Mouse (Mus musculus) spleen, postnatal 14 days (tissue): ENCODE data around the gene Sult1c1.
"Not testable (repeated sequence)": the region's sequence is repeated elsewhere in the genome, so short reads cannot be mapped to it uniquely, and the experiment has no call there.

Experiments used
- DNase-seq, 2 experiments: peaks; one replicate each; pipeline ENCODE4 v3.0.0; 2021 to 2022; ENCODE audit warnings: low spot score in 2 of 2

The Sult1c1 gene

DNA sequence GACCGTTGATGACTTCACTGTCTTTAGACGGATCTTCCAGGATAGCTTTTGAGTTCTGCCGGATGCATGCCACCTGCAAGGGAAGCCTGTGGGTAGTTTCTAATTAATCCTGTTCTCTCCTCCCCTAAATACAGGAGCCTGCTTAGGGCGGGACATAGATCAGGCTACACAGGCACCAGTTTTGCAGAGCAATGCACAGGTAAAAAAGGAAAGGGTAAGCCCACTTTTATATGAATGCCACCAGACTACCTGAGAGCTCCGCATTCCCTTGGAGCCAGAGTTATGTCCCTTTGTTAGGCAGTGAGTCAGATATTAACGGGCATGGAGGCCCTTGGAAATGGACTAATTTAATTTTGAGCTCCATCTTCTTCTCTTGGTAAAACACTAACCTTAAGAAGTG, at the start of gene Sult1c1:
Gene Sult1c1, minus strand, starts transcription at position 101 of the 400 bp plus-strand sequence.
- DNase-seq: no peak

DNA sequence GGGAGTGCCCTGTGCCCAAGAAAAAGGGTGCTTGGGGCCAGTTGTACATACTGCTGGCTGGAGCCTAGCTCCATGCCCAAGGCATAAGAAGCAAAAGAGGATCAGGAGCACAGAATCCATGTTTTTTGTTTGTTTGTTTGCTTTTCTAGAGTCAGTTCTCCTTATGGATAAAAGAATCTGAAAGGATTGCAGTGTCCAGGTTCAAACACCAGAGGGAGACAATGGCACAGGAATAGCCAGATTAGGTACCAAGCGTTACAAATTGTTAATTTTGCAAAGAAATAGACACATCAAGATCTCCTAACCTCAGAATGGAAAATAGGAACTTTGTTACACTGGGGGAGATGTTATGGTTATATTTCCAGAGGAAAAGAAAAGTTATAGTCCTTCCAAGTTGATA, 23.7 kb upstream of the Sult1c1 start:
- no peak for DNase-seq

DNA sequence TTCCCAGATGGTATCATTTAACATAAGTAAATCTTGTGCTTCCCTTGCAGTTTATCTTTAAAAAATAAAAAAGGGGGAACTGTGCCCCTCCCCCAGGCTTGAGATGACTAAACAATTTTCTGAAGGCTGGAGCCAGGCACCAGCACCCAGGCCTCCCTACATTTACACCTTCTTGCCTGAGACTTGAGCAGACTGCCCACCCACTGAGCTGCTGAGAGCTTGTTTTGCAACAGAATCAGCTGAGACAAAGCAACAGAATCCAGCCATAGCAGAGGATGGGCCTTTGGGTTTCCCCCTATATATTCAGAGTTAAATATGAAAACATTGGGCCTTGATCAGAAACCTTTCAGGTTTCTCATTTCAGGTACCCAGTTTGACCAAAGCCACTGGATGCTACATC, 20.7 kb upstream of the Sult1c1 start:
- DNase-seq: no peak

DNA sequence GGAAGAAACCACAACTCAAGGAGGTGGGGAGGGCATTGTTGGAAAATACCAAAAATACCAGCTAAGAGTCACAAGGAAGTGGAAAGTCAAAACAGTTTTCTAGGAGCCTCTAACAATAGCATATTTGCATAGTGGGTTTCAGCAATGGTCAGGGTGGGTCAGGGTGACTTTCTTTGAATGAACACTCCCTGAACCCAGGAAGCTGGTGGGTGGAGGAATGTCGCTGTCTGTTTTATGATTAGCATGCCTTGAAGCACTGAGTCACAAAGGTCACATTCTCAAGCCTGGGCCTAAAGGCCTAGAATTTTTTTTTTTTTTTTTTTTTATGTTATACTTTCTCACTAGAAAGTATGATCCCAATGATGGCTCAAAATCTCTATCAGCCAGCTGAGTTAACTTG, 20.1 kb upstream of the Sult1c1 start:
- not testable (repeated sequence) for DNase-seq

DNA sequence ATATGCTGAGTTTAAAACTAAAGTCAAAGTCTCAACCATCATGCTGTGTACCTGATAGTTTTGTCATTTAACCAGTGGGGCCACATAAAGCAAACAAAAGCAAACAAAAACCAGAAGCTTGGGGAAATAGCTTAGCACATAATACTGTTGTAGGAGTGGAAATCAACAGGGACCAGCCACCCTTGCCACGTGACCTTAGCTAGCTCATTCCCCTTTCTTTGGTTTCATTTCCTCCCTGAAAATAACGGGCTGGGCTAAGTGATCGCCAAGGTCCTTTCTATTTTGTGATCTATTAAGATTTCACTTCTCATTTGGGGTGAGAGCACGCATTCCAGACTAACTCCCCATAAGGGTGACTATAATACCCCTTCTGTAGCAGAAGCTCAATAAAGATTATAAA, 13.0 kb upstream of the Sult1c1 start:
- DNase-seq: no peak

DNA sequence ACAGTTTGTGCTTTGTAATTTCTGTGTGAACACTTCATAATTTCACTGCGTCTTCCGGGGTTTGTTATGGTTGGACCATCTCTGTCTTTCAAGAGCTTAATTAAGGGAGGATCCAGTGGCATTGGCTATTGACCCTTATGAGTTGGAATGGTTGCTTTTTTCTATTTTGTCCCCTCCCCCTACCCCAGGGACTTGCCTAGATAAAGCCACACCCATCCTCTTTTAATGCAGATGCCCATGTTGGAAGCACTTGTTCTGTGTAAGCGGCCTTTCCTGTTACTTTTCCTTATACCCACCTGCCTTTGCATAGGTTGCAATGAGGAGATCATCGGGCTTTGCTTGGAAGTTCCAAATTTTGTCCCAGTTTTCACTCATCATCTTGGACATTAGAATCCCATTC, 16.9 kb downstream of the Sult1c1 start:
- no peak for DNase-seq

DNA sequence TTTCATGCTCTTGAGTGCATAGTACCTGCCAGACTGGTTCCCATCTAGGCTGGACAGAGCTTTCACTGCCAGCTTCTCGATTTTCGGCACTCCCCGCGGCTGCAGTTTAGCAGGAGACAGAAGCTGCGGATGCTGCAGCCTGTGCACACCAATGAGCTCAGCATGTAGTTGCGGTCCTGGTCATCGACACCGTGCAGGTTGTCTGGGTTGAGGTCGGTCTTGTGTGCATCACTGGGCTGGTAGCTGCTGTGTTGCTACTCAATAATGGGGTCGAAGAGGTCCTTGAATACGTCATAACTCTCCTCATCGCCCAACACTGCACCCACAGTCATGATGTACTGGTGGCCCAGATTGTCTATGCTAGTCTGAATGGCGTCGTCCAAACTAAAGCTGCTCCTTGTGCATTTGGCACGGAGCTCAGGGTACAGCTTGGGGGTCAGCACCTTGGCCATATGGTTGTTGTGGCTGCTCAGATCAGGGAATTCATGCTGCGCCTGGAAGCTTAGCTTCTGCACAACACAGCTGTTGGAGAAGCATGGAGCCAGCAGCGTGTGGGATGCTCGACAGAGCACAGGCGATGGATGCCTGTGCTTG, 48.8 kb downstream of the Sult1c1 start:
- no peak for DNase-seq

DNA sequence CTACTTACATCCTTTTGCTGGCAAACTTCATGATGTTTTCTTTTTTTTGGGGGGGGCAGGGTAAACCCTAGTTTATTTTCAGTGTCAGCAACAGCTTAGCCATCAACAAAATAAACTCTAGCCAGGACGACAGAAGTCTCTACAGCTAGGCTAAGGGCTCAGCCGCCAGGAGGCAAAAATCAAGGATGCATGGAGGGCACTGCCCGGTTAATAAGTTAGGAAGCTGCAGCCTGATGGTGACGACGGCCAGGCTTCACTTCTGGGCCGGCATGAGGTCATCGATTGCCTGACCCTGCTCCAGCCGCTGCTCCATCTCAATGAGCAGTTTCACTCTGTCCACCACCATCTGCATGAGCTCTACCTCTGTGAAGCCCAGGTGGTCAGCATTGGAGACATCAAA, 49.7 kb downstream of the Sult1c1 start:
- no peak for DNase-seq
